Comparison of ENCODE assay signal across 14 mouse cellular contexts in genomic region chr12:53629483-53630120, GRCm38 (mm10).
"Had no signal": no experiment of that assay in that cellular context is flagged by ENCODE, and none has a peak within 500 bp of the region (broad histone marks: within the 10 kb centered on the region; RNA-seq: fewer than 3 reads in every experiment).

No protein-coding gene starts in this region.

- H3K27me3 ChIP-seq: limb, embryonic 15.5 days; liver, embryonic 12.5 days; neural tube, embryonic 15.5 days had no signal

- H3K4me3 ChIP-seq: limb, embryonic 15.5 days; liver, embryonic 12.5 days; midbrain, embryonic 10.5 days; myocyte; neural tube, embryonic 15.5 days had no signal

- H3K27ac ChIP-seq: limb, embryonic 15.5 days; liver, embryonic 12.5 days; midbrain, embryonic 10.5 days; neural tube, embryonic 15.5 days; stomach, postnatal 0 days had no signal

- H3K36me3 ChIP-seq: limb, embryonic 15.5 days; liver, embryonic 12.5 days; midbrain, embryonic 10.5 days; neural tube, embryonic 15.5 days had no signal

- DNase-seq: kidney, postnatal 10 days; kidney, postnatal 4 days; lung, embryonic 14.5 days; lung, postnatal 10 days; lung, postnatal 4 days; midbrain, embryonic 14.5 days; thymus, adult 18-20 months; thymus, postnatal 36 days had no signal

- H3K9me3 ChIP-seq: limb, embryonic 15.5 days; liver, embryonic 12.5 days; midbrain, embryonic 10.5 days; neural tube, embryonic 15.5 days had no signal

- H3K4me2 ChIP-seq: limb, embryonic 15.5 days; liver, embryonic 12.5 days; lung, embryonic 14.5 days; neural tube, embryonic 15.5 days had no signal

- ATAC-seq: liver, embryonic 12.5 days had no signal

- H3K4me1 ChIP-seq: liver, embryonic 12.5 days had no signal

- H3K9ac ChIP-seq: limb, embryonic 15.5 days; liver, embryonic 12.5 days; lung, embryonic 14.5 days; neural tube, embryonic 15.5 days had no signal
